Comparison of ENCODE assay signal across 9 mouse cellular contexts in genomic region chr2:69777985-69778835, GRCm38 (mm10). TPM values are rescaled to one million over a fixed set of nuclear protein-coding genes. Genes with fewer than 3 reads are reported as not detected.
A peak's percentile ranks its signal among the peaks of the same experiment; 100 is the strongest.
DNase-seq lines count a peak whose midpoint lies in the region; ATAC-seq and TF ChIP-seq lines count a peak whose summit lies in the region.
"Had no signal": no experiment of that assay in that cellular context is flagged by ENCODE, and none has a peak within 500 bp of the region (broad histone marks: within the 10 kb centered on the region; RNA-seq: fewer than 3 reads in every experiment).

No protein-coding gene starts in this region.

- H3K79me2 ChIP-seq in heart, adult 2 months (replicated peaks; ENCODE audit: control insufficient read depth, insufficient read depth, low read length) = no peaks in the 10 kb centered on the region

- intact Hi-C loops in heart, adult 2 months (cut with DNase I) = no loop called here

- no peak for DNase-seq in heart, postnatal 0 days (ENCODE audit: low spot score)
- DNase-seq in heart, adult 2 months = no peak
- peak; percentile 42 for DNase-seq in CD4-positive helper T cell, adult 2 months (ENCODE audit: low read depth, low spot score)
- DNase-seq in spleen, postnatal 36 days (ENCODE audit: low spot score in 2 of 2) = peak; percentile 34 to 38
- DNase-seq in adrenal gland, postnatal 4 days (ENCODE audit: low spot score in 2 of 2) = no peak
- DNase-seq in ovary, adult 18-20 months (ENCODE audit: low spot score) = no peak
- DNase-seq in cerebellum, adult 11 months = no peak

- no peak for TF ChIP-seq EP300 in heart, postnatal 0 days (IDR thresholded peaks at IDR 0.05; ENCODE audit: low read depth)
- TF ChIP-seq EP300 in heart, adult 2 months (IDR thresholded peaks at IDR 0.05; ENCODE audit: insufficient read depth, low read depth, low read length) = no peak

- peaks cover 15% of the 10 kb centered on the region for H3K36me3 ChIP-seq in heart, postnatal 0 days (replicated peaks; ENCODE audit: control insufficient read depth, insufficient read depth, low read length)
- no peaks in the 10 kb centered on the region for H3K36me3 ChIP-seq in heart, adult 2 months (ENCODE audit: control insufficient read depth, insufficient read depth, low read length)

- H3K27ac ChIP-seq in heart, postnatal 0 days (ENCODE audit: low read depth) = peak overlapping the region; percentile 54; the same call in 1 of the 2 replicates
- H3K27ac ChIP-seq in heart, adult 2 months = no peak overlapping the region

- no peak overlapping the region for H3K4me3 ChIP-seq in heart, postnatal 0 days (ENCODE audit: low read depth, low read length)
- H3K4me3 ChIP-seq in heart, adult 2 months = no peak overlapping the region
- H3K4me3 ChIP-seq: myocyte had no signal

- TF ChIP-seq CTCF in heart, postnatal 0 days (IDR thresholded peaks at IDR 0.05; ENCODE audit: low read depth) = no peak
- no peak for TF ChIP-seq CTCF in heart, adult 2 months (IDR thresholded peaks at IDR 0.05)

- no peaks in the 10 kb centered on the region for H3K27me3 ChIP-seq in heart, postnatal 0 days (ENCODE audit: control insufficient read depth, insufficient read depth, low read length)
- no peaks in the 10 kb centered on the region for H3K27me3 ChIP-seq in heart, adult 2 months (ENCODE audit: control insufficient read depth, insufficient read depth, low read length)

- no peak for ATAC-seq in heart, postnatal 0 days (ENCODE audit: insufficient read depth, low read depth)
- ATAC-seq in erythroid progenitor cell, adult 5-6 weeks (replicated peaks; ENCODE audit: low FRiP score, poor library complexity, severe bottlenecking) = peak; percentile 63

- no peak overlapping the region for H3K9ac ChIP-seq in heart, postnatal 0 days (replicated peaks; ENCODE audit: low read depth, low read length)
- no peak overlapping the region for H3K9ac ChIP-seq in heart, adult 2 months (ENCODE audit: low read depth, low read length)

- TF ChIP-seq POLR2A in heart, adult 2 months (IDR thresholded peaks at IDR 0.05; ENCODE audit: insufficient read depth, low read depth, low read length) = no peak

- H3K9me3 ChIP-seq in heart, postnatal 0 days (replicated peaks; ENCODE audit: control insufficient read depth, low read length) = no peaks in the 10 kb centered on the region

- no peak overlapping the region for H3K4me2 ChIP-seq in heart, postnatal 0 days (ENCODE audit: low read depth, low read length)

- 59% methylated on average over 7 of the region's 7 CpGs for WGBS in heart, postnatal 0 days
- WGBS in heart, adult 2 months = 59% methylated on average over 7 of the region's 7 CpGs

- no peaks in the 10 kb centered on the region for H3K4me1 ChIP-seq in heart, postnatal 0 days (ENCODE audit: control insufficient read depth, insufficient read depth)
- H3K4me1 ChIP-seq in heart, adult 2 months (ENCODE audit: control insufficient read depth, insufficient read depth, low read length) = no peaks in the 10 kb centered on the region

RNA-seq across cellular contexts. Expression of gene Ccdc173, which starts 11.2 kb away (rescaled TPM):
- total RNA-seq in heart, postnatal 0 days (2014; rRNA removed; ENCODE audit: low replicate concordance) = not detected in 2 replicates
- 1.2 and 1.6 TPM in 2 replicates for polyA plus RNA-seq in heart, postnatal 0 days (2015; fragmentation: Nextera tagmentation; extraction: Ambion mirVana)
- under 1 TPM; 0.59 to 0.65 TPM for total RNA-seq in heart, adult 2 months (2021)
- polyA plus RNA-seq in heart, adult 2 months (2012; rRNA removed) = 0.12 and 0.23 TPM in 2 replicates
- total RNA-seq in erythroid progenitor cell, adult 5-6 weeks (2015; ENCODE audit: low replicate concordance) = not detected in 2 replicates
- total RNA-seq in erythroid progenitor cell, adult 5-6 weeks (2017; ENCODE audit: low replicate concordance) = 1.3 TPM in 1 of 2 replicates, not detected in the other
- total RNA-seq in adrenal gland, postnatal 4 days (2021) = 1 to 10 TPM; 2.7 to 3.0 TPM

RNA-seq across cellular contexts. Expression of gene Phospho2, which starts 11.2 kb away (rescaled TPM):
- 8.8 and 43.7 TPM in 2 replicates for total RNA-seq in heart, postnatal 0 days (2014; rRNA removed; ENCODE audit: low replicate concordance)
- polyA plus RNA-seq in heart, postnatal 0 days (2015; fragmentation: Nextera tagmentation; extraction: Ambion mirVana) = 24.9 and 27.1 TPM in 2 replicates
- total RNA-seq in heart, adult 2 months (2021) = 10 to 100 TPM; 25.3 to 26.8 TPM
- 14.5 and 18.2 TPM in 2 replicates for polyA plus RNA-seq in heart, adult 2 months (2012; rRNA removed)
- 10.5 and 10.9 TPM in 2 replicates for total RNA-seq in erythroid progenitor cell, adult 5-6 weeks (2015; ENCODE audit: low replicate concordance)
- total RNA-seq in erythroid progenitor cell, adult 5-6 weeks (2017; ENCODE audit: low replicate concordance) = 15.1 and 16.3 TPM in 2 replicates
- 10 to 100 TPM; 14.7 to 17.4 TPM for total RNA-seq in adrenal gland, postnatal 4 days (2021)

RNA-seq across cellular contexts. Expression of gene Klhl23, which starts 43.5 kb away (rescaled TPM):
- 69.9 and 129 TPM in 2 replicates for total RNA-seq in heart, postnatal 0 days (2014; rRNA removed; ENCODE audit: low replicate concordance)
- polyA plus RNA-seq in heart, postnatal 0 days (2015; fragmentation: Nextera tagmentation; extraction: Ambion mirVana) = 33.9 and 43.0 TPM in 2 replicates
- total RNA-seq in heart, adult 2 months (2021) = 10 to 100 TPM; 31.8 to 32.3 TPM
- polyA plus RNA-seq in heart, adult 2 months (2012; rRNA removed) = 10.3 and 24.2 TPM in 2 replicates
- total RNA-seq in erythroid progenitor cell, adult 5-6 weeks (2015; ENCODE audit: low replicate concordance) = 4.0 and 6.7 TPM in 2 replicates
- 1.6 and 12.1 TPM in 2 replicates for total RNA-seq in erythroid progenitor cell, adult 5-6 weeks (2017; ENCODE audit: low replicate concordance)
- total RNA-seq in adrenal gland, postnatal 4 days (2021) = 10 to 100 TPM; 25.8 to 26.8 TPM

RNA-seq across cellular contexts. Expression of gene Ppig, which starts 55.9 kb away (rescaled TPM):
- total RNA-seq in heart, postnatal 0 days (2014; rRNA removed; ENCODE audit: low replicate concordance) = 3.6 and 19.9 TPM in 2 replicates
- 87.8 and 91.6 TPM in 2 replicates for polyA plus RNA-seq in heart, postnatal 0 days (2015; fragmentation: Nextera tagmentation; extraction: Ambion mirVana)
- 10 to 100 TPM; 35.5 to 36.2 TPM for total RNA-seq in heart, adult 2 months (2021)
- 1.7 and 4.4 TPM in 2 replicates for polyA plus RNA-seq in heart, adult 2 months (2012; rRNA removed)
- total RNA-seq in erythroid progenitor cell, adult 5-6 weeks (2015; ENCODE audit: low replicate concordance) = 35.7 and 45.7 TPM in 2 replicates
- total RNA-seq in erythroid progenitor cell, adult 5-6 weeks (2017; ENCODE audit: low replicate concordance) = 49.0 and 72.4 TPM in 2 replicates
- total RNA-seq in adrenal gland, postnatal 4 days (2021) = 10 to 100 TPM; 89.5 to 95.0 TPM

Comparison
In these comparisons a context has a peak if more than half of its experiments do, and no peak if none do; other contexts are left out.
1. DNase-seq: peak in CD4-positive helper T cell, adult 2 months (single experiment) and spleen, postnatal 36 days (2 of 2); none in heart, postnatal 0 days (single experiment), heart, adult 2 months (0 of 2), adrenal gland, postnatal 4 days (0 of 2), ovary, adult 18-20 months (single experiment) and cerebellum, adult 11 months (single experiment).